Mouse (Mus musculus): ENCODE data around the gene Tmem145.

DNA sequence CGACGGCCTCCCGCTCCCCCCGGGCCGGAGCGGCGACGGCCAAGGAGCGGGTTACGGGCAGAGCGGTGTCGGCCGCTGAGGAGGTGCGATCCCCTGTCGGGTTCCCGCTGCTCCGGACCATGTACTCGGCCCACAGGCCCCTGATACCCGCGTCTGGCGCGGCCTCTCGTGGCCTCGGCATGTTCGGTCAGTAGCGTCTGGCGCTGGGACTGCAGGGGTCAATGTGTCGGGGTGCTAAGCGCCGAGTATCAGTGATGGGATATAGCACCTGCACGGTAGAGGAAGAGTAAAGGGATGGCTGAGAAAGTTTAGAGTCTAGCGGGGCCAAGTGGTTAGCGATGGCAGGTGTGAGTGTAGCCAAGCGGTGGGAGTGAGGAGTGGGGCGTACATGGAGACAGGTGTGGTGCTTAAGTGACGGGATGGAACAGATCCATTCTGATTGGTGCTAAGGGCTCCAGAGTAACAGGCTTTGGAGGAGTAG is 23.1 kb upstream of the Tmem145 start:
- TF ChIP-seq CTCF (IDR thresholded peaks at IDR 0.05; ENCODE audit: low read depth): no peak
- no peak for TF ChIP-seq EP300 (IDR thresholded peaks at IDR 0.05; ENCODE audit: low read depth)

Measured in heart, postnatal 0 days (tissue).